Mouse (Mus musculus) CH12.LX (cell line): ENCODE measurements around the gene Gm17509. TPM values are rescaled to one million over a fixed set of nuclear protein-coding genes. Genes with fewer than 3 reads are reported as not detected.

ENCODE experiments used
- DNase-seq: peaks from one replicate; pipeline ENCODE4 v3.0.0-alpha.2; 2013; ENCODE audit errors: extremely low read depth
- H3K27ac ChIP-seq: 2 replicates; pipeline ENCODE4 v1.5.1; 2012; ENCODE audit warnings: low read depth, mild to moderate bottlenecking, control low read depth, moderate library complexity; ENCODE audit not compliant: insufficient read depth
- H3K27me3 ChIP-seq: replicated peaks from 2 replicates; pipeline ENCODE3; 2012; ENCODE audit warnings: inconsistent platforms
- H3K36me3 ChIP-seq, 2 experiments: replicated peaks in 1 of 2; 2 replicates each; pipeline versions ENCODE3 to v1.6.1; 2012; ENCODE audit warnings: inconsistent platforms in 1 of 2, low read length in 1 of 2, mild to moderate bottlenecking in 1 of 2, mixed read lengths in 1 of 2, moderate library complexity in 1 of 2; ENCODE audit not compliant: control insufficient read depth in 1 of 2, insufficient read depth in 1 of 2
- H3K4me1 ChIP-seq, 2 experiments: 2 replicates each; pipeline ENCODE4 v1.6.1; 2012; ENCODE audit warnings: inconsistent platforms in 1 of 2, moderate library complexity in 1 of 2; ENCODE audit not compliant: insufficient read depth in 2 of 2, control insufficient read depth in 1 of 2
- H3K4me2 ChIP-seq: 2 replicates; pipeline ENCODE4 v1.6.1; 2012; ENCODE audit warnings: low read depth, mild to moderate bottlenecking, control low read depth; ENCODE audit not compliant: poor library complexity, insufficient read depth, severe bottlenecking
- H3K4me3 ChIP-seq, 3 experiments: fragments of 150-350 bp in 1 of 3; sonication (generic) in 1 of 3; replicated peaks in 1 of 3; 2 replicates each; pipeline versions ENCODE3 to v1.5.1; 2011 to 2012; ENCODE audit warnings: low read depth in 2 of 3, low read length in 2 of 3, mild to moderate bottlenecking in 2 of 3, moderate library complexity in 2 of 3, control low read depth in 1 of 3, improper control_type of control experiment in 1 of 3, inconsistent platforms in 1 of 3, mixed read lengths in 1 of 3; ENCODE audit not compliant: poor library complexity in 1 of 3
- H3K79me2 ChIP-seq: replicated peaks from 2 replicates; pipeline ENCODE4 v1.6.1; 2012; ENCODE audit warnings: mild to moderate bottlenecking, moderate library complexity; ENCODE audit not compliant: control insufficient read depth, poor library complexity, insufficient read depth, severe bottlenecking; ENCODE audit errors: extremely low read depth
- H3K9ac ChIP-seq: 2 replicates; pipeline ENCODE4 v1.6.1; 2012; ENCODE audit warnings: low read depth, mild to moderate bottlenecking, control low read depth, moderate library complexity; ENCODE audit not compliant: insufficient read depth
- H3K9me3 ChIP-seq: replicated peaks from 2 replicates; pipeline ENCODE3; 2012; ENCODE audit warnings: low read length, inconsistent platforms, mixed read lengths
- CHD1 ChIP-seq: IDR thresholded peaks from 2 replicates; pipeline ENCODE4 v1.6.1; 2012; ENCODE audit warnings: low read depth, low read length, improper control_type of control experiment, inconsistent platforms
- CHD2 ChIP-seq: IDR thresholded peaks from 2 replicates; pipeline ENCODE4 v1.6.1; 2011; ENCODE audit warnings: low read length, improper control_type of control experiment
- ELF1 ChIP-seq: IDR thresholded peaks from 2 replicates; pipeline ENCODE4 v1.6.1; 2014; ENCODE audit warnings: low read depth, mild to moderate bottlenecking, inconsistent platforms, low read length, improper control_type of control experiment
- EP300 ChIP-seq: IDR thresholded peaks from 2 replicates; pipeline ENCODE4 v1.6.1; 2011; ENCODE audit warnings: low read length, improper control_type of control experiment
- GABPA ChIP-seq: IDR thresholded peaks from 2 replicates; pipeline ENCODE4 v1.6.1; 2012; ENCODE audit warnings: low read depth, low read length, improper control_type of control experiment, inconsistent platforms; ENCODE audit not compliant: insufficient replicate concordance
- JUN ChIP-seq: IDR thresholded peaks from 2 replicates; pipeline ENCODE4 v1.6.1; 2011; ENCODE audit warnings: low read depth, mild to moderate bottlenecking, low read length, improper control_type of control experiment, moderate library complexity; ENCODE audit not compliant: insufficient read depth
- MAFK ChIP-seq: IDR thresholded peaks from 2 replicates; pipeline ENCODE4 v1.6.1; 2011; ENCODE audit warnings: low read length, improper control_type of control experiment; ENCODE audit not compliant: insufficient replicate concordance
- MAZ ChIP-seq: IDR thresholded peaks from 2 replicates; pipeline ENCODE4 v1.6.1; 2012; ENCODE audit warnings: low read depth, mild to moderate bottlenecking, inconsistent platforms, low read length, improper control_type of control experiment, moderate library complexity
- PAX5 ChIP-seq: IDR thresholded peaks from 2 replicates; pipeline ENCODE4 v1.6.1; 2012; ENCODE audit warnings: low read length, inconsistent platforms, mixed read lengths
- POLR2AphosphoS2 ChIP-seq: IDR thresholded peaks from 2 replicates; pipeline ENCODE4 v1.6.1; 2011; ENCODE audit warnings: low read depth, low read length, improper control_type of control experiment
- RAD21 ChIP-seq: IDR thresholded peaks from 2 replicates; pipeline ENCODE4 v1.6.1; 2011; ENCODE audit warnings: low read depth, mild to moderate bottlenecking, low read length, improper control_type of control experiment, moderate library complexity
- TBP ChIP-seq: conservative IDR thresholded peaks from 2 replicates; pipeline ENCODE4 v1.6.1; 2011; ENCODE audit warnings: low read depth, low read length, improper control_type of control experiment
- UBTF ChIP-seq: IDR thresholded peaks from 2 replicates; pipeline ENCODE4 v1.6.1; 2012; ENCODE audit warnings: low read depth, mild to moderate bottlenecking, inconsistent platforms, low read length, improper control_type of control experiment, moderate library complexity
- USF1 ChIP-seq: IDR thresholded peaks from 2 replicates; pipeline ENCODE4 v1.6.1; 2014; ENCODE audit warnings: low read depth, mild to moderate bottlenecking, inconsistent platforms, low read length, improper control_type of control experiment
- ZKSCAN1 ChIP-seq: IDR thresholded peaks from 2 replicates; pipeline ENCODE4 v1.6.1; 2012; ENCODE audit warnings: low read depth, inconsistent platforms, low read length, improper control_type of control experiment, borderline replicate concordance
- ZNF384 ChIP-seq: IDR thresholded peaks from 2 replicates; pipeline ENCODE4 v1.6.1; 2012; ENCODE audit warnings: low read depth, low read length, improper control_type of control experiment, inconsistent platforms
- dilution Hi-C: fragments of 300-500 bp; cut with MboI; formaldehyde crosslinking; loops from 2 replicates; pipeline ENCODE4 v1.14.3; 2020; ENCODE audit warnings: low sequenced_read_pairs; ENCODE audit not compliant: extremely low pct_unique_long_range_greater_than_20kb, extremely low pct_ligation_motif_present
- in situ Hi-C: fragments of 300-500 bp; cut with MboI; formaldehyde crosslinking; loops from 3 replicates; pipeline ENCODE4 v1.14.3; 2019; ENCODE audit warnings: low sequenced_read_pairs, low pct_ligation_motif_present, low pct_unique_long_range_greater_than_20kb, mixed read lengths
- polyA plus RNA-seq: library from polyadenylated mRNA; unstranded; fragments of >175 nt; gene quantifications from 2 replicates; pipeline ENCODE4 v1.2.1, GENCODE M21; 2012; ENCODE audit warnings: low read depth; ENCODE audit not compliant: insufficient read length
- total RNA-seq, 2 experiments: library from RNA; depleted of rRNA; stranded (reverse); fragments of 300-350 nt in 1 of 2; fragments of >200 nt in 1 of 2; gene quantifications; 2 replicates each; pipeline ENCODE4 v1.2.3; 2012 to 2014

Gene Gm17509
- total and polyA plus RNA-seq, 3 experiments, result not detected

DNA sequence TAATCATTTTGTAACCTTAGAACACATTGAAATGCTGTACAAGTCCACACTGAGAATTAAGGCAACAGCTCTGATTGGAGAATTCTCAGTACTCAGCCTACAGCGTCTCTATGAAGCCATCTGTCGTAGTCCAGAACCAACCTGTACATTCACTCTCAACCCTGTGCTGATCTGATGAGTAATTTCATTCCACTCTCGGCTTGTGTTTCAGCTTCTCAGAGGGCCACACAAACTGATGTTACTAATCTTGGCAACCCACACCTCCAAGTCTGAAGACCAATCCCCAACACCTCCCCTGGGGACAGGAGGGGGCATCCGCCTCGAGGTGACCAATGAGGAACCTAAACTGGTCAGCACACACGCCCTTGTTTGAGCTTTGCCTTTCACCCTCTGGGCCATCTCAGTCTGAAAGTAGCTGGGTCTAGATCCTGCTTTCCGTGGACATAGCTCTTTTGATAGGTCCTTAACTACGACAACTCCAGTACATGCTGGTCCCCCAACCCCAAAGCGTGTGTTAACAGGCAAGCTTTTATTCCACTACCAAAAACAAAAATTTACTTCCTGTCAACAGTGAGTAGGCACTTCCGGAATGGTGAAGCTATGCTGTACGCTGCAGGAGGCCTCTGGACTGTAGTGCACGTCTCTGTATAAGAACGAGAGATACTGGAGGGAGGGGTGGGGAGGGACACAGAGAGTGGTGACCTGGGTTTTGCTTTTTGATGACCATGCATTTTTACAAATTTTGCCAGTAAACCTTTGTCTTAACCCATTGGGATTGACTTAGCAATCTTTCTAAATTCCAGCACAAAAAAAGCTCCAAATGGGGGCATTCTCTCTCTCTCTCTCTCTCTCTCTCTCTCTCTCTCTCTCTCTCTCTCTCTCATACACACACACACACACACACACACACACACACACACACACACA lies 25.0 kb downstream of the Gm17509 start (continued):
- TF ChIP-seq CHD2 (no peak), MAFK (peak; percentile 88), TBP (0 out of 2 replicates have a peak, but pooled peaks have one; percentile 17), ZKSCAN1 (no peak), RAD21 (no peak)
- TF ChIP-seq, all 38 proteins: peak for 15

DNA sequence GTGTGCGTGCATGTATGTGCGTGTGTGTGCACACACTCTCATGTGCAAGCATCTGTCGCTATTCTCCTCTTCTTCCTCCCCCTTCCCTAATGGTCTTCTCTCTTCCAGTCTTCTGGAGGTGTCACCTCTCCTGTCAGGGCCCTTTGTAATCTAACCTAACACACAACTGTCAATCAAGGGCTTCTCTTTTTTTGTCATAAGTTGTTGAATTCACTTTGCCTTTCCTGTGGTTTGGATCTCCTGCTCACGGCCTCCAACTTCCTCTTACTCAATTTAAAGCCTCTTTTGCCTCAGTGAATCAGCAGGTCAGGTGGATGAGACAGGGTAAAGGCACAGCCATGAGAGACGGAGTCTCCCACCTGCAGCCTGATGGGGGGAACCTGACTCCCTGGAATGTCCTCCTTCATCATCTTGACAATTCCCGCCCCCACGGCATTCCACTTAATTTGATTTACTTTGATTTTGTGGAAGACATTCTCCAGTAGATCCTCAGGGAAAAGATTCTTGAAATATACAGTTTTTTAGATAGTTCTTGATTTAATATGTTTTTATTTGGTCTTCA lies 27.4 kb downstream of the Gm17509 start:
- no peak overlapping the region for H3K27ac ChIP-seq
- no peak overlapping the region for H3K4me2 ChIP-seq
- H3K36me3 ChIP-seq, result no peaks in the 10 kb centered on the region
- H3K27me3 ChIP-seq, result no peaks in the 10 kb centered on the region
- H3K4me1 ChIP-seq, result 0 out of 4 replicates have a peak, but pooled peaks cover 0 to 2% of the 10 kb centered on the region in 2 experiments
- no peak overlapping the region for H3K4me3 ChIP-seq
- TF ChIP-seq ZNF384 (no peak), CHD1 (no peak), MAZ (no peak), EP300 (no peak), TBP (no peak), ELF1 (no peak), PAX5 (no peak), UBTF (no peak)
- TF ChIP-seq, all 38 proteins: peak for 0
- Histone ChIP-seq H3K79me2 (no peaks in the 10 kb centered on the region), H3K9me3 (peaks cover 57% of the 10 kb centered on the region), H3K9ac (no peak overlapping the region)
- in situ Hi-C loops (no loop called here), dilution Hi-C loops (no loop called here)
- no peak for DNase-seq

DNA sequence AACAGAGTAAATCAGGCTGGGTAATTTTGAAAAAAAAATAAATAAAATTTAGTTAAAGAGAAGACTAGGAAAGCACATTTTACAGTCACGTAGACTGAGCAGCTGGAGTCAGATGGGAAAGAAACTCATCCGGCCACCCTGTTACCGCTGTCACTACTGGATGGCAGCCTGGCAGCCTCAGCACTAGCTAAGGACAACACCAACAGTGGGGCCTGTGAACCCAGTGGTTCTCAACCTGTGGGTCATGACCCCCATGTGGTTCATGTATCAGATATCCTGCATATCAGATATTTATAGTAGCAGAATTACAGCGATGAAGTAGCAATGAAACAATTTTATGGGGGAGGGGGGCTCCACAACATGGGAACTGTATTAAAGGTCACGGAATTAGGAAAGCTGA lies 28.7 kb downstream of the Gm17509 start:
- no peak overlapping the region for H3K27ac ChIP-seq
- H3K36me3 ChIP-seq, result no peaks in the 10 kb centered on the region
- no peak overlapping the region for H3K9ac ChIP-seq
- 0 out of 4 replicates have a peak, but pooled peaks cover 0 to 2% of the 10 kb centered on the region in 2 experiments for H3K4me1 ChIP-seq
- dilution Hi-C loops (no loop called here), in situ Hi-C loops (no loop called here)
- no peak overlapping the region for H3K4me3 ChIP-seq
- no peak overlapping the region for H3K4me2 ChIP-seq
- H3K79me2 ChIP-seq, result no peaks in the 10 kb centered on the region
- no peak for DNase-seq
- H3K27me3 ChIP-seq, result no peaks in the 10 kb centered on the region
- TF ChIP-seq GABPA (no peak), USF1 (no peak), JUN (no peak), CHD1 (no peak), RAD21 (no peak), POLR2AphosphoS2 (no peak), ZNF384 (no peak)
- H3K9me3 ChIP-seq, result peaks cover 59% of the 10 kb centered on the region
